In genomic region chr13:55757645-55758044, GRCm38 (mm10) we compare ENCODE assay signal across 11 mouse cellular contexts. TPM values are rescaled to one million over a fixed set of nuclear protein-coding genes. Genes with fewer than 3 reads are reported as not detected.
DNase-seq lines count a peak whose midpoint lies in the region; ATAC-seq and TF ChIP-seq lines count a peak whose summit lies in the region.
"Had no signal": no experiment of that assay in that cellular context is flagged by ENCODE, and none has a peak within 500 bp of the region (broad histone marks: within the 10 kb centered on the region; RNA-seq: fewer than 3 reads in every experiment).

No protein-coding gene starts in this region.

- H3K27ac ChIP-seq in kidney, adult 2 months (ENCODE audit: insufficient read depth, low read depth, low read length), result no peak overlapping the region
- no peak overlapping the region for H3K27ac ChIP-seq in midbrain, postnatal 0 days (ENCODE audit: low read depth, low read length)
- H3K27ac ChIP-seq in midbrain, embryonic 13.5 days, result no peak overlapping the region
- no peak overlapping the region for H3K27ac ChIP-seq in forebrain, embryonic 12.5 days
- H3K27ac ChIP-seq: hindbrain, embryonic 13.5 days; lung, embryonic 15.5 days had no signal

- TF ChIP-seq POLR2A in kidney, adult 2 months (IDR thresholded peaks at IDR 0.05; ENCODE audit: low read depth, low read length), result no peak

- H3K27me3 ChIP-seq in kidney, adult 2 months (replicated peaks; ENCODE audit: control insufficient read depth, insufficient read depth, low read length), result no peaks in the 10 kb centered on the region
- no peaks in the 10 kb centered on the region for H3K27me3 ChIP-seq in midbrain, postnatal 0 days (ENCODE audit: insufficient read depth, low read length)
- no peaks in the 10 kb centered on the region; the same call in 1 of the 2 replicates for H3K27me3 ChIP-seq in midbrain, embryonic 13.5 days
- no peaks in the 10 kb centered on the region for H3K27me3 ChIP-seq in forebrain, embryonic 12.5 days
- H3K27me3 ChIP-seq: hindbrain, embryonic 13.5 days; lung, embryonic 15.5 days had no signal

- no peak overlapping the region for H3K4me3 ChIP-seq in kidney, adult 2 months (ENCODE audit: insufficient read depth, low read depth, low read length)
- no peak overlapping the region for H3K4me3 ChIP-seq in midbrain, postnatal 0 days (ENCODE audit: low read depth, low read length)
- no peak overlapping the region for H3K4me3 ChIP-seq in midbrain, embryonic 13.5 days (replicated peaks)
- H3K4me3 ChIP-seq in forebrain, embryonic 12.5 days (replicated peaks), result no peak overlapping the region
- H3K4me3 ChIP-seq: hindbrain, embryonic 13.5 days; lung, embryonic 15.5 days had no signal

- no peak overlapping the region for H3K4me2 ChIP-seq in midbrain, postnatal 0 days (ENCODE audit: low read depth, low read length, poor library complexity, severe bottlenecking)
- H3K4me2 ChIP-seq in midbrain, embryonic 13.5 days (replicated peaks), result no peak overlapping the region
- H3K4me2 ChIP-seq in forebrain, embryonic 12.5 days, result no peak overlapping the region
- H3K4me2 ChIP-seq: hindbrain, embryonic 13.5 days had no signal

- TF ChIP-seq CTCF in kidney, adult 2 months (conservative IDR thresholded peaks at IDR 0.05; ENCODE audit: insufficient read depth, insufficient read length, low read depth, low read length), result peak; percentile 48; the same call in 1 of the 2 replicates
- peak; percentile 42; the same call in 1 of the 2 replicates for TF ChIP-seq CTCF in midbrain, postnatal 0 days (IDR thresholded peaks at IDR 0.05)

- no peaks in the 10 kb centered on the region for H3K4me1 ChIP-seq in kidney, adult 2 months (ENCODE audit: control insufficient read depth, insufficient read depth, low read length)
- no peaks in the 10 kb centered on the region for H3K4me1 ChIP-seq in midbrain, postnatal 0 days (ENCODE audit: insufficient read depth, low read length)
- H3K4me1 ChIP-seq in midbrain, embryonic 13.5 days (replicated peaks), result peaks cover 7% of the 10 kb centered on the region
- peaks cover 11% of the 10 kb centered on the region; the same call in 1 of the 2 replicates for H3K4me1 ChIP-seq in forebrain, embryonic 12.5 days

- peak; percentile 16 for DNase-seq in kidney, adult 2 months
- no peak for DNase-seq in kidney, adult 18-20 months
- DNase-seq in midbrain, postnatal 0 days (ENCODE audit: low spot score), result peak; percentile 13
- DNase-seq in WW6 (ENCODE audit: low read depth, low spot score), result peak; percentile 36
- DNase-seq in skeletal muscle tissue, adult 2 months (ENCODE audit: low read depth, low spot score), result peak; percentile 1
- no peak for DNase-seq in cerebellum, postnatal 14 days
- DNase-seq: cerebellum, adult 11-12 months had no signal

- 94% methylated on average over 6 of the region's 6 CpGs for WGBS in kidney, adult 2 months
- WGBS in midbrain, postnatal 0 days, result 92% methylated on average over 6 of the region's 6 CpGs
- WGBS in midbrain, embryonic 13.5 days, result 86% methylated on average over 6 of the region's 6 CpGs
- 86% methylated on average over 6 of the region's 6 CpGs for WGBS in forebrain, embryonic 12.5 days

- H3K36me3 ChIP-seq in kidney, adult 2 months (ENCODE audit: control insufficient read depth, insufficient read depth, low read length), result no peaks in the 10 kb centered on the region
- no peaks in the 10 kb centered on the region for H3K36me3 ChIP-seq in midbrain, postnatal 0 days (ENCODE audit: insufficient read depth, low read length)
- H3K36me3 ChIP-seq in midbrain, embryonic 13.5 days, result no peaks in the 10 kb centered on the region
- H3K36me3 ChIP-seq in forebrain, embryonic 12.5 days (replicated peaks), result no peaks in the 10 kb centered on the region
- H3K36me3 ChIP-seq: hindbrain, embryonic 13.5 days; lung, embryonic 15.5 days had no signal

- ATAC-seq in midbrain, postnatal 0 days (ENCODE audit: low FRiP score), result no peak
- no peak for ATAC-seq in midbrain, embryonic 13.5 days
- no peak for ATAC-seq in forebrain, embryonic 12.5 days (ENCODE audit: low FRiP score)

- H3K9ac ChIP-seq in midbrain, postnatal 0 days (replicated peaks; ENCODE audit: low read length, poor library complexity, severe bottlenecking), result no peak overlapping the region
- H3K9ac ChIP-seq in midbrain, embryonic 13.5 days (replicated peaks), result no peak overlapping the region
- no peak overlapping the region for H3K9ac ChIP-seq in forebrain, embryonic 12.5 days
- H3K9ac ChIP-seq: hindbrain, embryonic 13.5 days; lung, embryonic 15.5 days had no signal

- H3K9me3 ChIP-seq in midbrain, postnatal 0 days (ENCODE audit: low read length), result no peaks in the 10 kb centered on the region
- H3K9me3 ChIP-seq in midbrain, embryonic 13.5 days, result no peaks in the 10 kb centered on the region
- H3K9me3 ChIP-seq in forebrain, embryonic 12.5 days, result no peaks in the 10 kb centered on the region
- H3K9me3 ChIP-seq: hindbrain, embryonic 13.5 days; lung, embryonic 15.5 days had no signal

RNA-seq across cellular contexts. Expression of gene Catsper3, which starts 26.7 kb away (rescaled TPM):
- polyA plus RNA-seq in kidney, adult 2 months (2012; rRNA removed), result 0.19 and 0.30 TPM in 2 replicates
- not detected in 2 replicates for total RNA-seq in midbrain, postnatal 0 days (2014; rRNA removed)
- 0.29 and 0.30 TPM in 2 replicates for polyA plus RNA-seq in midbrain, postnatal 0 days (2015; fragmentation: Nextera tagmentation; extraction: Ambion mirVana)
- polyA plus RNA-seq in midbrain, embryonic 13.5 days (2015; fragmentation: Nextera tagmentation; extraction: Ambion mirVana), result 0.12 TPM in 1 of 2 replicates, not detected in the other
- not detected in 2 replicates for polyA plus RNA-seq in forebrain, embryonic 12.5 days (2016; fragmentation: Nextera tagmentation; extraction: Ambion mirVana)
- polyA plus RNA-seq: hindbrain, embryonic 13.5 days; lung, embryonic 15.5 days had no signal

RNA-seq across cellular contexts. Expression of gene Pcbd2, which starts 30.5 kb away (rescaled TPM):
- polyA plus RNA-seq in kidney, adult 2 months (2012; rRNA removed), result 64.0 and 81.4 TPM in 2 replicates
- 7.2 and 8.6 TPM in 2 replicates for total RNA-seq in midbrain, postnatal 0 days (2014; rRNA removed)
- polyA plus RNA-seq in midbrain, postnatal 0 days (2015; fragmentation: Nextera tagmentation; extraction: Ambion mirVana), result 28.2 and 30.6 TPM in 2 replicates
- 19.7 and 23.0 TPM in 2 replicates for polyA plus RNA-seq in midbrain, embryonic 13.5 days (2015; fragmentation: Nextera tagmentation; extraction: Ambion mirVana)
- 23.1 and 25.6 TPM in 2 replicates for polyA plus RNA-seq in forebrain, embryonic 12.5 days (2016; fragmentation: Nextera tagmentation; extraction: Ambion mirVana)

RNA-seq across cellular contexts. Expression of gene Txndc15, which starts 43.2 kb away (rescaled TPM):
- polyA plus RNA-seq in kidney, adult 2 months (2012; rRNA removed), result 47.7 and 52.2 TPM in 2 replicates
- total RNA-seq in midbrain, postnatal 0 days (2014; rRNA removed), result 93.4 and 108 TPM in 2 replicates
- 137 and 142 TPM in 2 replicates for polyA plus RNA-seq in midbrain, postnatal 0 days (2015; fragmentation: Nextera tagmentation; extraction: Ambion mirVana)
- polyA plus RNA-seq in midbrain, embryonic 13.5 days (2015; fragmentation: Nextera tagmentation; extraction: Ambion mirVana), result 121 and 129 TPM in 2 replicates
- 86.3 and 93.3 TPM in 2 replicates for polyA plus RNA-seq in forebrain, embryonic 12.5 days (2016; fragmentation: Nextera tagmentation; extraction: Ambion mirVana)

Comparison
In these comparisons a context has a peak if more than half of its experiments do, and no peak if none do; other contexts are left out.
1. DNase-seq: peak in kidney, adult 2 months (single experiment), midbrain, postnatal 0 days (single experiment), WW6 (single experiment) and skeletal muscle tissue, adult 2 months (single experiment); none in kidney, adult 18-20 months (single experiment) and cerebellum, postnatal 14 days (0 of 2).